Mouse (Mus musculus) activated CD4-positive, CD25-positive, alpha-beta regulatory T cell, adult 4 months (primary cell): Measurements from ENCODE around the gene A630023A22Rik. TPM values are rescaled to one million over a fixed set of nuclear protein-coding genes. Genes with fewer than 3 reads are reported as not detected.

Experiments
- ATAC-seq: one replicate; pipeline ENCODE4 v1.8.0; 2017
- polyA plus RNA-seq, 2 experiments: library from polyadenylated mRNA; unstranded; fragments of 100-300 nt; shearing (Covaris generic); gene quantifications; one replicate each; pipeline ENCODE4 v1.2.1; 2017

The A630023A22Rik gene
- polyA plus RNA-seq, 2 experiments from 2014 or later: not detected

GRCm38 (mm10) chr14:34086806-34087205 lies 15.7 kb downstream of the A630023A22Rik start:
- no peak for ATAC-seq

GRCm38 (mm10) chr14:34085731-34086130 lies 16.8 kb downstream of the A630023A22Rik start, which contains the start of gene Anxa8:
Anxa8 (plus strand) TSS chr14:34085981.
- ATAC-seq: no peak

GRCm38 (mm10) chr14:34080321-34080997 lies 22.1 kb downstream of the A630023A22Rik start:
- no peak for ATAC-seq

- ATAC-seq: no peak
Measured at GRCm38 (mm10) chr14:34078293-34078692, 24.3 kb downstream of the A630023A22Rik start.

GRCm38 (mm10) chr14:34077222-34077621 lies 25.3 kb downstream of the A630023A22Rik start:
- no peak for ATAC-seq

- ATAC-seq: no peak
Measured at GRCm38 (mm10) chr14:34075346-34075745, 27.2 kb downstream of the A630023A22Rik start.

GRCm38 (mm10) chr14:34071665-34072064 lies 30.9 kb downstream of the A630023A22Rik start:
- no peak for ATAC-seq

GRCm38 (mm10) chr14:34052516-34052915 lies 50.0 kb downstream of the A630023A22Rik start, which contains the start of gene Antxrl:
Antxrl (plus strand) TSS chr14:34052707.
- ATAC-seq: no peak

GRCm38 (mm10) chr14:34050101-34050779 lies 52.3 kb downstream of the A630023A22Rik start:
- ATAC-seq: no peak

- ATAC-seq: no peak
Measured at GRCm38 (mm10) chr14:34043341-34043740, 59.2 kb downstream of the A630023A22Rik start.

- no peak for ATAC-seq
Measured at GRCm38 (mm10) chr14:34041241-34041640, 61.3 kb downstream of the A630023A22Rik start.

- ATAC-seq: no peak
Measured at GRCm38 (mm10) chr14:34033841-34034610, 68.5 kb downstream of the A630023A22Rik start.

GRCm38 (mm10) chr14:34026710-34027109 lies 75.8 kb downstream of the A630023A22Rik start:
- ATAC-seq: no peak

- ATAC-seq: no peak
Measured at GRCm38 (mm10) chr14:34016938-34017337, 85.6 kb downstream of the A630023A22Rik start.

- ATAC-seq: no peak
Measured at GRCm38 (mm10) chr14:34016381-34016780, 86.2 kb downstream of the A630023A22Rik start, which contains the start of gene Gm5460. Gm5460 (plus strand) TSS chr14:34016758.

- no peak for ATAC-seq
Measured at GRCm38 (mm10) chr14:34015063-34015462, 87.5 kb downstream of the A630023A22Rik start, which contains the start of gene Gm30083. Gm30083 (minus strand) TSS chr14:34015182.

GRCm38 (mm10) chr14:34002358-34002757 lies 100.2 kb downstream of the A630023A22Rik start:
- no peak for ATAC-seq

- ATAC-seq: no peak
Measured at GRCm38 (mm10) chr14:34001445-34001844, 101.1 kb downstream of the A630023A22Rik start.

Other genes starting within 250 kb of the A630023A22Rik start
- not detected for gene Gdf10, start 179.2 kb downstream of the A630023A22Rik start, polyA plus RNA-seq
- gene Gdf2, start 161.7 kb downstream of the A630023A22Rik start, polyA plus RNA-seq: not detected
- not detected for gene Rbp3, start 148.8 kb downstream of the A630023A22Rik start, polyA plus RNA-seq
- not detected for gene Zfp488, start 124.0 kb downstream of the A630023A22Rik start, polyA plus RNA-seq
- gene Gm30083, start 87.6 kb downstream of the A630023A22Rik start, polyA plus RNA-seq: not detected
- gene Gm5460, start 86.0 kb downstream of the A630023A22Rik start, polyA plus RNA-seq: not detected
- not detected for gene Antxrl, start 50.0 kb downstream of the A630023A22Rik start, polyA plus RNA-seq
- gene Anxa8, start 16.8 kb downstream of the A630023A22Rik start, polyA plus RNA-seq: not detected
- gene Npy4r, start 49.7 kb upstream of the A630023A22Rik start, polyA plus RNA-seq: not detected
- gene Gprin2, start 98.9 kb upstream of the A630023A22Rik start, polyA plus RNA-seq: not detected
- under 1 TPM in 1 of 2 experiments, not detected in 1; 0.19 TPM for gene Syt15, start 116.8 kb upstream of the A630023A22Rik start, polyA plus RNA-seq
- gene Shld2, start 207.7 kb upstream of the A630023A22Rik start, polyA plus RNA-seq: 1 to 10 TPM; 8.3 to 9.2 TPM
- gene Glud1, start 208.0 kb upstream of the A630023A22Rik start, polyA plus RNA-seq: 10 to 100 TPM; 37.3 to 50.1 TPM